Mouse (Mus musculus) colon, adult 2 months (tissue): Measurements from ENCODE around the gene Tmem207. TPM values are rescaled to one million over a fixed set of nuclear protein-coding genes. Genes with fewer than 3 reads are reported as not detected.

Experiments
- polyA plus RNA-seq: library from polyadenylated mRNA; depleted of rRNA; stranded (reverse); fragments of >200 nt; gene quantifications from 2 replicates; pipeline ENCODE4 v1.2.3, GENCODE M21; 2012; rRNA removed

Gene Tmem207
- not detected in 2 replicates for polyA plus RNA-seq

DNA sequence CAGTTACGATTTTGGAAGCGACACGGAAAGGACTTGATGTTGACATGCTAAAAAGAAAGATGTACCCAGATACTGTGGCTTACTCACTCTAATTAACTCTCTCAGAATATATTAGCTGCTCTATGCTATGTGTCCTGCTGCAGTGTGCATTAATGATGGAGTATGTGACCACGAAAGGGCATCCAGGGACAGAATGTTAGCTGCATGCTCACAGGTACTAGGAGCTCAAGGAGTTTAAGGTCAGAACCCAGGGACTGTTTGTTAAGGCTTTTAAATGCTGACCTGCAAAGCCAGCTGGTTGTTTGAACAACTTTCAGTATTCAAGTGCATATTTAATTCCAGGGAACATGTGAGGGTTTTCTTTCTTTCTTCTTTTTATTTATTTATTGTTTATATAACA is at the start of gene Tmem207:
Gene Tmem207, minus strand, starts transcription at position 101 of the 400 bp plus-strand sequence.

DNA sequence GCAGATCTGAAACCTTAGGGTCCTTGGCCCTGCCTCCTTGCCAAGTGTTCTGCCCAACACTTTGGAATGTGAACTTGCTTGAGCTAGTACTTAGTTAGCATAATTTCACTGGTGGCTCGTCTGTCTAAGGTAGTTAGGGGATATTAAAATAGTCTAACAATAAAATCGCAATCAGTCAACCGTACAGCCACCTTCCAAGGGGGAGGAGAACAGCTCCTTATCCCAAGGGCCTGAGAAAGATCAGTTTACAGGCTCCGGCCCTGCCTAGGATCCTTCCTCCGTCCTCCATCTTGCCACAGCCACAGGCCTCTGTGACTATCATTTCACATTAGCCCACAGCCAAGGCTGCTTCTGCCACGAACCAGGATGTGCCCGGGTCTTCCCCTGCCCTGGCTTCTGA is 63.7 kb downstream of the Tmem207 start, which contains the start of gene Cldn16:
Gene Cldn16, plus strand, starts transcription at position 301 of the 400 bp plus-strand sequence.

Other genes starting within 250 kb of the Tmem207 start
- gene Cldn1, start 154.9 kb downstream of the Tmem207 start, polyA plus RNA-seq: 0.86 and 0.88 TPM in 2 replicates
- not detected in 2 replicates for gene Cldn16, start 63.6 kb downstream of the Tmem207 start, polyA plus RNA-seq
- 1.9 and 2.0 TPM in 2 replicates for gene Il1rap, start 54.9 kb upstream of the Tmem207 start, polyA plus RNA-seq